Mouse (Mus musculus) lung, postnatal 10 days (tissue): ENCODE data around the gene Raf1.

Experiments used
- DNase-seq: peaks from one replicate; pipeline ENCODE4 v3.0.0; 2021

Gene Raf1

DNA sequence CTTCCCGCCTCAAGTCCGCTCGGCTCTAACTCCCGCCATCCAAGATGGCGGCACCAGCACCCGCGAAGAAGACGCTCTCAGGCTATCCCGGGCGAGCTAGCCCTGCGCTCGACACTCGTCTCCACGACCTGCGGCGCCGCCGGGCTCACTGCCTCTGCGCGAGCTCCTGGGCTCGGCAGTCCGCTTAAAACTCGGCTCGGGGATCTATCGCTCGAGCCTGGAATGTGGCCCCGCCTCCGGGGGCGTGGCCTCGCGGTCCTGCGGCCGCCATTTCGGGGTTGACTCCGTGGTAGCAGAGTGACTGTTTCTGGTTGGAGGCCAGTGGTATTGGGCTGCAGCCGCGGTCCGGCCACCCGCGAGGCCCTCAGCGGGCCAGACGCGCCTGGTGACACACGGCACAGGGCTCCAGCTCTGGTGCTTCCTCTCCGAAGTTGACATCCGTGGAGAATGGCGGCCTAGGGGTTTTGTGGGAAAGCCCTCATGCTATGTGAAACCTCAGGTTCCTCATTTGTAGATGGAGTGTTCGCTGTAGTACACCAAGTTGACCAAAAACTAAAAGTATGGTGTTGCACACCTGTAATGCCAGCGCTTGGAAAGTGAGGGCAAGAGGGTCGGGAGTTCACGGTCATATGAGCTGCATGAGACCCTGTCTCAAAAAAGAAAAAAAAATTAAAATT lies at the start of gene Raf1:
Raf1 (minus strand) TSS at position 184 of the 677 bp plus-strand sequence.
- peak; percentile 98 for DNase-seq

DNA sequence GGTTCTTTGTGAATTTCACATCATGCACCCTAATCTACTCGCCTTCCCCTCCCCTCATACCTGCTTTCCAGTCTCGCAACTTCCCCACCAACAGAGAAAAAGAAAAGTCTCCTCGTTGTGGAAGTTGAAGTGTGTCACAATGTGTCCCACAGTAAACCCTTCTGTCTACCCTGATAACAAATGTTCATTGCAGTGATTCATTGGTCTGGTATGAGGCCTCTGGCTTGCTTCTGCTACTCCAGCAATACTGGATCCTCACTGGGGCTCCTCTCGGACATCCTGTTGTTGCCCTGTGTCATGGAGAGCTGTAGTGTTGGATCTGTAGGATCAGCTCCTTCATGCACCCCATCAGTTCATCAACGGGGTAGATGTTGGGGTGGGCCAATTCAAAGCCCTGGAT lies 45.8 kb upstream of the Raf1 start:
- peak; percentile 22 for DNase-seq

DNA sequence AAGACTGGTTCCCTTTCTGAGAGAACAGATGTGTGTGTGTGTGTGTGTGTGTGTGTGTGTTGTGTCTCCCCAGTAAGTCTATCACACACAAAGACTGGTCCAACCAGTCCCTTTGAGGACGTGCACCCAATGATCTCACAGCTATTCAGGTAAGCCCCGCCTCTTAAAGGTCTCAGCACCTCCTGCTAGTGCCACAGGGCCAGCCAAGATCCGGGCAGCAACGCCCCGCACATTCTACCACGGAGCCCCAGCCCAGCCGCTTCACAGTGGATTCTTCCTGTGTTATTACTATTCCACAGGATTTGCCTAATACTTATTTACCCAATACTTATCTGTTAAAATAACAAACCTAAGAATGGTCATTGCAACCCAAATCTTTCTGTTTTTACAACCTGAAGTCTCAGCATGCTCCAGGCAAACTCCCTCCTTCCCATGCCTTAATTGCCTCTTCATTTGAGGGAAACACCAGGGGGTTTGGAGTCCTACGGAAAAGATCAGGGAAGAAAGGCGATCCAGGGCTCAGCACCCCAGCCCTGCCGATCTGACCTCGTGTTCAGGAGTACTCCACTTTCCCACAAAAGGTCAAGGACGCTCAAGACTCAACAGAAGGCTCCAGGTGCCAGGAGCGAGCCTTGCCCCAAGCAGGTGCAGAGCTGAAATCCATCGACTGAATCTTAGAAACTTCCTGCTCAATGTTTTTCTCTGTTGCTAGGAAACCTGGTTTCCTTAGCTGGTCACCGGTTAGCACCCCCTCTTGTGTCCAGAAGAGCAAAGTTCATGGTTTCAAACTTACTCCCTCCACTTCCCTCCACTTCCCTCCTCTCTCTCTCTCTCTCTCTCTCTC lies 41.5 kb upstream of the Raf1 start:
- DNase-seq: peak; percentile 85

DNA sequence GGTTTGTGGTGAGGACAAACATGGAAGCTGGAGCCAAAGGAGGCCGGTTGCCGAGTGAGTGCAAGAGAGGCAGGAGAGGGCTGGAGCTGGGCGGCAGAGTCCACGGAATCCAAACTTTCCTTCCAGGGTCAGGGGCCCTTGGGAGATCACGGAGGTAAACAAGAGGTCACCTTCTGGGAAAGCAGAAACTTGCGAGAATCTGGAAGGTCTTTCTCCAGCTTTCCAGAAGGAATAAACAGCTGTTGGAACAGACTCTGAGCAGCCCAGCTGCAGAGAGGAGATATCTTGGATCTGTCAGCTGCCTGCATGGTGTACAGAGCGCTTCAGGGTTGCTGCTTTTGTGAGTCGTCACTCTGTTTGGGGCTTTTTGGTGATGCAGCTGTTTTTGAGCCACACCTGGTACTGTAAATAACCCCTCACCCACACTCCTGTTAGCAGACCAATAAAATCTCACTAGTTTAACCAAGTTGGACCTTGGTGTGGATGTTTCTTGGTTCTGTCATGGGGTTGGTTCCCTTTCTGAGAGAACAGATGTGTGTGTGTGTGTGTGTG lies 40.7 kb upstream of the Raf1 start:
- DNase-seq: peak; percentile 36

DNA sequence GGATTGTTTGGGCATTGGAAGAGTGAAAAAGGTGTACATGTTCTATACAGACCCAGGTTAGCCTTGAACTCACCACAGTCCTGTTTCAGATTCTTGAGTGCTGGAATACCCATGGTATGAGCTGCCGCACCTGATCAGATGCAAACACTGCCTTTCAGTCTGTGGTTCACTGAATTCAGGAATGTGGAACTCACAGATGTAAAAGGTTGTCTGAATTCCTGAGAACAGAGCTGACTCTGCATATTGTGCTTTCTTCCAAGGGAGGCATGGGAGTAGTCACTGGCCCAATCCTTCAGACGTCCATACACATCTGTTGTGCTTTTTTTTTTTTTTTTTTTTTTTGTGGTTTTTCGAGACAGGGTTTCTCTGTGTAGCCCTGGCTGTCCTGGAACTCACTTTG lies 34.8 kb upstream of the Raf1 start:
- DNase-seq: no peak

DNA sequence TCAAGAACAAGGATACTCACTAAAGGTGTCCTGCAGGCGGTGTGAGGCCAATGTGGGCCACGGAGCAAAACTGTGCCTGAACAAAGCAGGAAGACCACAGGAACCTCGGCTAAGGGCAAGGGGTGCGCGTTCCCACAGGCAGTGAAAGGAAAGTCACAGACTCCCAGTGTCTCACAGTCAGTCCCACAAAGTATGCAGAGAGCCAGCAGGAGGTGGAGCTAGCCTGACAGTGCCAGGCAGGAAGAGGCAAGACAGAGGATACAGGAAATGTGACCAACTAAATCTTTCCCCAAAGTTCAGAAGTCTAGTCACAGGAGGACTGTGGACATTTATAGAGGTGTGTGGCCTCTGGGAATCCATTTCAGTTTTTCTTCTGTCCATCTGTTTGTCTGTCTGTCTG lies 26.5 kb upstream of the Raf1 start:
- DNase-seq: peak; percentile 30

DNA sequence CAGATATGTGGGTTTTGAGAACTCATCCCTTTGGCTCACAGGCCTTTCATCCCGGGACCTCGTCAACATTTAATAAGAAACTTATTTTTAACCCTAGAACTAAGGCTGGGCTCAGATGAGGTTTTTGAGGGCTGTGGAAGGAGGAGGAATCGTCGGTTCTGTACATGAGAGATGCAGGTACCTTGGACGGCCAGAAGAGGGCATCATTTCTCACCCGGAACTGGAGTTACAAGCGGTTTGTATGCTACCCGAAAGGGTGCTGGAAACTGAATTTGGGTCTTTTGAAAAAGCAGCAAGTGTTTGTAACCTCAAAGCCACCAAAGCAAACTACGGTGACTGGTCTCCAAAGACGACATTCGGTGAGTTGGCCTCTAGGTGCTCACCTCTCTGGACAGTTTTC lies 24.9 kb upstream of the Raf1 start:
- no peak for DNase-seq

DNA sequence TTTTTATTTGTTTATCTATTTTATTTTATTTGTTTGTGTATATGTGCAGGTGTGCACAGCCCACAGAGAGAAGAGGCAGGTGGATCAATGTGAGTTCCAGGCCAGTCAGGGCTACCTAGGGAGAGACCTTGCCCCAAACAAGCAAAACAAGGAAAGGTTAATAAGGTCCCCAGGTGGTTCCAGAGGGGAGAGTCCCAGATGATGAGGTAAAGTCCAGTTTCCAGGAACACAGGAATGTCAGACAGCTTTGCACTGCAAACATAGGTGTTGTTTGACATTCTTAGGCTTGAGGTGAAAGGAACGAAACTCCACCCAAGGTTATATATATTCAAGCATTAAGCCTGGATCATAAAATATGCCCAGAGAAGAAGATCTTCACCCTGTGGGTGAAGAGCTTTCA lies 24.3 kb upstream of the Raf1 start:
- DNase-seq: no peak

DNA sequence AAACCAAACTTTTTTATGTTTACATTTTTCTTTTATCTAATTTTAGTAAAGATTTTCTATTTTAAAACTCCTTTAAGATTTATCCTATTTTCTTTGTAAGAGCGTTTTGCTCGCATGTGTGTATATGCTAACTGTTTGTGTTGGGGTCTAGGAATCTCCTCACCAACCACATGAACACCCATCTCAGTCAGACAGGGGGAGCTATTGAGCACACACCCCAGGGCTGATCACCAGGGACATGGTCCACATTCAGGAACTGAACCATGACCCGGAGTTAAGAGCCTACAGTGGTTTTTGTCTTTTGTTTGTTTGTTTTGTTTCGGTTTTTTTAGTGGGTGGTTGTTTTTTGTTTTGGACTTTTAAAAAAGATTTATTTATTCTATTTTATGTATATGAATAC lies 22.3 kb upstream of the Raf1 start:
- no peak for DNase-seq

DNA sequence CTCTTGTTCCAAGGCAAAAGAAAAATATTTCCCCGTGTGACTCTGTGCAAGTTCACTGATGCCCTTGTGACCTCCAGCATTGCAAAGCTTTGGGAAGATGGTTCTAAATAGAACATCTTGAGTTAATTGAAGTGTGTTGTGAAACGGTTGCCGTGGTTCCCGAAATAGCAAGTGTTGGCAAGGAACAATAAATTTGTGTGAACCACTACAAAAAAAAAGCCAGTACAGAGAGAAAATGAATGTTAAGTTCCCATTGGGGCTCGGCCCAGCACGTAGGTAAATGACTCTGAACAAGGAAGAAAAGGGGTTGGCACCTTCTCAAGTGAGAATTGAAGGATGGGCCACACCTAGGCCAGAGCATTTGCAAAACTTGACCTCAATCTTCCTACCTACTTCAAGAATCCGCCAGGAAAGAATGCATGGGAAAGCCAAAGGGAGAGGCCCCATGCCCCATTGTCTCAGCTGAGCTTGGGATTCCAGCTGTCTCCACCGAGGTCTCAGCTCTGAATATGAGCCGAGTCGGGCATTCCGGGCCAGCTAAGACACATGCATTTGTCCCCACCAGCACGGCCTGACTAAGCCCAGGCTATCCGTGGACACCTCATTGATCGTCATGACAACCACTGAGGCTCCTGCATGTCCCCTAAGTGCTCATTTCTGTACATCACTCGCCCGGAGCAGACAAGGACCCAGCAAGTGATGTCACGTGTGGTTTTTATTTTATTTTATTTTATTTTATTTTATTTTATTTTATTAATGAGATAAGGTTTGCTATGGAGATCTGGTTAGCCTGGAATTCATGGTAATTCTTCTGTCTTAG lies 21.5 kb upstream of the Raf1 start:
- peak; percentile 59 for DNase-seq

DNA sequence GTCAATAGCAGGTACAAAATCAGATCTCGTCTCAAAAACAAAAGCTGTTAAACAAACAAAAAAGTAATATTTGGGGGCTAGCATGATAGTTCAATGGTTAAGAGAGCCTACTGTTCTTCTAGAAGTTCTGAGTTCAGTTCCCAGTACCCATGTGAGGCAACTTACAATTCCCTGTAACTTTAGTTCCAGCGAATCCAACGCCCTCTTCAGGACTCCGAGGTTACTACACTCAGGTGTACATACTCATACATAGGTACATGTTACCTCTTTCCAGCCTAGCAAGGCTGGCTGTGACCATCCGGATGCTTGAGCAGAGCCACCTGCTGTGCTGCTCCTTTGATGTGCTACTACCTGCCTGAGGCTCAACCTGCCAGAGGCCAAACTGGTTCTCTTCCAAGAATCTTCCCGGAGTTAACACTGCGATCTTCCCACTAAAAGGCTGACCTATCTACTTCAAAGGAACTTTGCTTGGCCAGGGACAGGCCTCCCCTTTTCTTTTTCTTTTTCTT lies 20.3 kb upstream of the Raf1 start:
- no peak for DNase-seq

DNA sequence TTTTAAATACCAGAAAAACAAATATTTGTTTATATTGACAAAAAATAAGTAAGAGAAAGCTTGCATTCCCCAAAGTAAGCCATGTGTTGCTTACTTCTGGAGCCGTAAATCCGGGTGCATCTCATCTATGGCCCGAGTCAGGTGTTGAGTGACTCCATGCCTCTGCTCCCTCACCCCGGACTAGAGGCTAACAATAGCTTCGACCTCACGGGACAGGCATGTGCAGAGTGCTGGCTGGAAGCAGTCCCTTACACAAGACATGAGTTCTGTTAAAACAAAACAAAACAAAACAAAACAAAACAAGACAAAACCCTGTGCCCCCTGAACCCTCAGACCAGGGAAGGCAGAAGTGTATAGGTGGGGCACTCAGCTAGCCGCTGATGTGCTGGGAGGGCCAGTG lies 18.7 kb upstream of the Raf1 start:
- DNase-seq: no peak

DNA sequence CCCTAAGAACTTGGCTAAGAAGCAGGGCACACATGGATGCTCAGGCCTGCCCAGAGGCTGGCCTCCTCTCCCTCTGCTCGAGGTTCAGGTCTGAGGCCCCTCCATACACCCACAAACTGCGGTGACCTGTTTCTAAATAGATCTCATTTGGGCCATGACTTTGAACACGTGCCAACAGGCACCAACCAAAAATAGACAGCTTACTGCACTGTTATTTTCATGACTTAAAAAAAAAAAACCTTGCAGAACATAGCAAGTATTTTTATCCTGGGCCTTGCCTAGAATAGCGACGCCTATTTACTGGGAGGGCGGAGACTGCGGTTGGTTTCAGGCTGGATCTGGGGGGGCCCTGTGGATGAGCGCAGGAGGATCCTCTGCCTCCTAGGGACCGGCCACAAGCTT lies 18.0 kb upstream of the Raf1 start:
- peak; percentile 57 for DNase-seq

DNA sequence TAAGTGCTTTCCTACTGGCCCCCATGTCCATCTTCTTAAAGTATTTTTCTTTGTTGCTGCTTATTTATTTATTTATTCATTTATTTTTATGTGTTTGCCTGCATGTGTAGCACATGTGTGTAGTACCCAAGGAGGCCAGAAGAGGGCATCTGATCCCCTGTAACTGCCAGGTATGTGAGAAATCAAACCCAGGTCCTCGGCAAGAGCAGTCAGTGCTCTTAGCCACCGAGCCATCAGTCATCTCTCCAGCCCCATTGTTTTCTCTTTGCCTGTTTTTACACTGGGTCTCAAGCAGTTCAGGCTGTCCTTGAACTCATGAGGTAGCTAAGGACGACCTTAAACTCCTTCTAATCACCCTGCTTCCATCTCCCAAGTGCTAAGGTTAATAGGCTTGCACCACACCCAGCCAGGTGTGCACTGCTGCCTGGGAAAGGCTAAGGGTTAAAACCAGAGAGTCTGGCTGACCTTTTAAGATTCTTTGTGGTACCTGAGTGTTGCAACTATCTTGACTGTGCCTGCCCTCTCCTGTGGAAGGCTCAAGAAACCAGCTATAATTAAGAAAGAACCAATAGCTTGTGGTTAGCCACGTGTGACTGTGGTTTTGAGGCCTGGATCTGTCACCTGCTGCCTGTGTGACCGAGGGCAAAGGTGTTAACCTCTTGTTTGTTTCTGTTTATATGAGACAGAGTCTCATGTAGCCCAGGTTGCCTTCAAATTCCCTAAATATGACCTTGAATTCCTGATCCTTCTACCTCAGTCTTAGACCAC lies 16.7 kb upstream of the Raf1 start:
- DNase-seq: no peak

DNA sequence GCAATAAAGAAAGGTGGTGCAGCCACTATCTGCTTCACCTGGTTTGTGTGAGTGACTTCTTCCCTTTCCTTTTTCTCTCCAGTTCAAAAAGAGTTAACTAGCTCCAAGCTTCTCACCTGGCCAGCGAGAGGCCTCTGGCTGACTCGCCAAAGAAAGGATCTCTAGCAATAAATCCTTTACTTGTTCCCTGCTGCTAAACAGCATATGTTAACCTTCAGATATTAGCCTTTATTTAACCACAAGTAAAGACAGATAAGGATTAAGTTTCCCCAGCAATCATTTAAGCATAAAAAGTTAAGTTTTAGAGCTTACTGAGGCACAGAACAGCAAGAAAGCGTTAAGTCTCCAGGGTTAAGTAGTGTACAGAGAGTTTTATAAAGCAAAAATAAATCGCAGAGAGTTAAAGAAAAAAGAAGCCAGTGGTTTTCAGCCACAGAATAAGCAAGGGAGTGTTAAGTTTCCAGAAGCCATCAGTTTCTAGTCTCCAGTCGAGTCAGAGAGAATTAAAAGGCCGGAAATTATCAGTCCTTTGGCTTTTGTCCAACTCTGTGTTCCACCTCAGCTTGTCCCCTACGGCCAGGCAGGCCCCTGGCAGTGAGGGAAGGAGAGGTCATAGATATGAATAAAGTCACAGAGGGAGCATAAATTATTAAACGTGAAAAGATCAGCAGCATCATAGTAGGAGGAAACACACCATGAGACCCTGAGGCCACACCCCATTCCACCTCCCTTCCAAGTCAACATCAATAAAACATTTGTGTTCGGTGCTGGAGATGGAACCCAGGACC lies 15.9 kb upstream of the Raf1 start:
- DNase-seq: no peak

DNA sequence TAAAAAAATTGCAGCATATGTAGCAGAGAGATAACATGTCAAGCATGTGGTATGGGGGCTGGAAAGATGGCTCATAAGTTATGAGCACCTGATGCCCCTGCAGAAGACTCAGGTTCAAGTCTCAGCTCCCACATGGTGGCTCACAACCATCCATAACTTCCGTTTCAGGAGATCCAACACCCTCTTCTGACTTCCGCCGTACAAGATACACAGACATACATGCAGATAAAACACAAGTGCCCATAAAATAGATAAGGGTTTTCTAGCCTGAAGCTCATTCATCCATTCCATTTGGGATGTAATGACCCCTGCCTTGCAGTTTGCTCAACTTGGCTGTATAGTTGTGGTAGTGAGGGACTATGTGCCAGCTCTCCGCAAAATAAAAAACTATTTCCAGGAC lies 13.7 kb upstream of the Raf1 start:
- DNase-seq: no peak

DNA sequence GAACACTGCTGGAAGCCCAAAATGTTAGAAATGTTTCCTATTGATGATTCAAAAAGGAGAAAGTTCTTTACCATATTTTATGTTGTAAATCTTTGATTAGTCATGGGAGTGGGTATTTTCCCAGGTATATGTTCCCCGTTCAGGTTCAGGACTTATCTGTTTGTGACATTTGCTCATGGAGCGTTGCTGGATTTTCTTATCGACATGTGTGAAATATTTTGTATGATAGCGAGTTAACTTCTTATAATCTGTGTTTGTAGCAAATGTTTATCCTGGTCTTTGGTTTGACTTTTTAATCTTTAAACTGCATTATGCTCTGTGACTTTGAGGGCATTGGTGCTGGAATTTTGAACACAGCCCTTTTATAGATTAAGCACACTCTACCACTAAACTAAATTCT lies 12.2 kb upstream of the Raf1 start:
- DNase-seq: no peak

DNA sequence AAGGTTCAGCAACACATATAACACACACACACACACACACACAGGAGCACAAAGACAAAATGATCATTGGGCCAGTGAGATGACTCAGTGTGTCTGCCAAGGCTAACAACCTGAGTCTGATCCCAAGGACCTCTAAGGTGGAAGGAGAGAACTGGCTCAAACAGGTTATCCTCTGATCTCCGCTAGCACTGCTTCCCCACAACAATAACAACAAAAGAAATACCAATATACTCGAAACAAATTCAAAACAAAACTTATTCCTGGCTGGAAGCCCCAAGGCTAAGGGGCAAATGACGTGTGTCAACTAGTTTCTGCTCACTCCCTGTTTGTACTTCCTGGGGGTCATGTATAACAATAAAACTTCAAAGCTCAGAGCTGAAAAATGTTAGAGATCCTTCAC lies 11.3 kb upstream of the Raf1 start:
- DNase-seq: no peak

DNA sequence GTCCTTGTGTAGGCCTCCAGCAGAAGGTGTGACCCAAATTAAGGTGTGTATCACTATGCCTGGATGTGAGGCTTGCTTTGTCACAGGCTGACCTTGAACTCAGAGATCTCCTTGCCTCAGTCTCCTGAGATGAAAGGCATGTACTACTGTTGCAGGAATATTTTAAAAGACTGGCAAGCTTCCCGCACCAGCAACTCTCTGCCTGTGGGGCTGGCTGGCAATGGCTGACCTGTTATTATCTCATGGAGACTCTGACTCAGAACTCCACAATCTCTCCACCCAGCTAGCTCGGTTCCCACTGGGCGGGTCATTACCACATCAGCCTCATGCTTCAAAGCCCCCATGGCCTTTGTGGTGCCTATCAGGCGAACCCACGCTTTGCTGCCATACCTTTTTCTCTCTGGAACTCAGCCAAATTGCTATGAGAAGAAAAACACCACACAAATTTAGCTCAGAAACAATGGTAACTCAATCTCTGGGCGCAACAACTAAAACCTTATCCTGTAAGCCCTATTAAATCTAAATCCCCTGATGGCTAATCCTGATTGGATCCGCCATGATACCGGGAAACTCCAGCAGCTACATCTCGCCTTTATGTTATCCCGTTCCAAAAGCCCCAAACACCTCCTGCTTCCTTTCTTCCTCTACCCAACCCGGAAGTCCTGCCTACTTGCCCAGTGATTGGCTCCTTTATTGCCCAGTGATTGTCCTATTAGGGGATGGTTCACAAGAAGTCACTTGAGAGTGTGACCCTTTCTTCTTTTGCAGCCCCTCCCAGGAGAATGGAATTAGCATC lies 8.6 kb upstream of the Raf1 start:
- DNase-seq: no peak

DNA sequence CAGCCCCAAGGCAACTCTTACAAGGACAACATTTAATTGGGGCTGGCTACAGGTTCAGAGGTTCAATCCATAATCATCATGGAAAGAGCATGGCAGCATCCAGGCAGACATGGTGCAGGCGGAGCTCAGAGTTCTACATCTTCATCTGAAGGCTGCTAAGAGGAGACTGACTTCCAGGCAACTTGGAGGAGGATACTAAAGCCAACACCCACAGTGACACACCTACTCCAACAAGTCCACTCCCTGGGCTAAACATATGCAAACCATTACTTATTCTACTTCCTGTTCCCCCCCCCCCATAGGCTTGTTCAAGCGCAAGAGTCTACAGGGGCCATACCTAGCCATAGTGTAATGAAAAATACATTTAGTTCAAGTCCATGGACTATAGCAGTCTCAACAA lies 7.8 kb upstream of the Raf1 start:
- DNase-seq: no peak

DNA sequence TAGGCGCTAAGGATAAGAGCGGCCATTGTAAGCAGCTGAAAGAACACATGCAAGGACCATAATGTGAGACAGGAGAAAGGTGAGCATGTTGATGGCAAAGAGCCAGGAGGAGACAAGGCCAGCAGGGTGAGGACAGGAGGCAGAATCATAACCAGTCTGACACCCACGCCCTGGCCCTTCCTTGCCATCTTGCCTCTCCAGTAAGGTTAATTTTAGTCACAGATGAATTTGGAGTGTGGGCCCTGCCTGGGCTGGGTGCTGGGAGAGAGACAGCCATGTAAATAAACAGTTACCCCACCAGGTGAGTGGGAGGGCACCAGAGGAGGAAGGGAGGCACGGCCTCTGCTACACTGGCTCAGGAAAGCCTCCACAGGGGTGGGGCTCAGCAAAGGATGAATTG lies 4.6 kb upstream of the Raf1 start:
- no peak for DNase-seq
